Mouse (Mus musculus): ENCODE results near the gene Clmp. TPM values are rescaled to one million over a fixed set of nuclear protein-coding genes. Genes with fewer than 3 reads are reported as not detected.

Clmp gene
- polyA plus RNA-seq, 1 experiment = 3.5 TPM

DNA sequence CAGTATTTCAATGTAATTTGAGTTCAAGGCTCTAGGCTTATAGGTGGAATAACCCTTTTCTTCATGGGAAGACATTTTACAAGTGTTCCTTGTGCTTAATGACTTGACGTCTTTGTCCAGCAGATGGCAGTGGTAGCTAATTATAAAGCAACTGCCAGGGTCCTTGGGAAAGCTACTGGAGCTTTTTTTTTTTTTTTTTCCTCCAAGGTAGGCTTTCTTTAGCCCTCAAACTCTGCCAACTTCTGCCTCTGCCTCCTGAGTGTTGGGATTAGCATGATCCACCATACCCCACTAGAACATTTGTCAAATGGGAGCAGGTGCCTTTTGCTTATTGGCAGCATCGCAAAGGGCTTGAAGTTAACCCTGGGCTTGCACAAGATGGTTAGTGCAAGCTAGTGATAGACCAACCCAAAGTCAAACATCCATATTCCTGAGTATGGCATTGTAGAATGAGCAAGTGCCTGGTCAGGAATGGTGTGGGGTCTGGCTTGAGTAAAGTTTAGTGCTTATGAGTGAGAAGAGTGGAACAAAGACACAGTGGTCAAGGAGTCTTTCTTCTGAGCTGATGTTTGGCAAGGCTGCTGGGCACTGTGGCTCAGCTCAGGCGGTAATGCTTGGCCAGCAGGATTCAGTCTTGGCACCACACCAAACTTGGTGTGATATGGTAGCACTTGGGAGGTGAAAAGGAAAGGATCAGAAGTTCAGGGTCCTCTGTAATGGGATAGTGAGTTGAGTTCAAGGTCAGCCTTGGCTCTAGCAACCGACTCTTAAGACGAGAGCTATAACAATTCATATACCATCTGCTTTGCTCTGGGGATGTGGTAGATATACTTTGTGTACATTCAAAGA, 120.9 kb downstream of the Clmp start:
- Histone ChIP-seq H3K36me3 (ENCODE audit: control insufficient read depth, insufficient read depth, low read length, poor library complexity, severe bottlenecking) (peaks cover 39% of the 10 kb centered on the region), H3K9ac (ENCODE audit: low read depth, poor library complexity, severe bottlenecking) (no peak overlapping the region), H3K27me3 (ENCODE audit: control insufficient read depth, insufficient read depth, low read length, poor library complexity, severe bottlenecking) (no peaks in the 10 kb centered on the region), H3K27ac (ENCODE audit: insufficient read depth, low read length) (peak overlapping the region; percentile 13), H3K9me3 (replicated peaks; ENCODE audit: control insufficient read depth, insufficient read depth, low read length, poor library complexity, severe bottlenecking) (no peaks in the 10 kb centered on the region), H3K4me1 (ENCODE audit: control insufficient read depth, insufficient read depth, low read length) (no peaks in the 10 kb centered on the region), H3K4me3 (ENCODE audit: low read depth, low read length) (no peak overlapping the region)
- TF ChIP-seq EP300 (IDR thresholded peaks at IDR 0.05; ENCODE audit: insufficient read depth, low read depth, low read length) = no peak
- TF ChIP-seq POLR2A (IDR thresholded peaks at IDR 0.05; ENCODE audit: insufficient read depth, low read length) = no peak
- TF ChIP-seq CTCF (IDR thresholded peaks at IDR 0.05; ENCODE audit: low read depth, low read length) = no peak

DNA sequence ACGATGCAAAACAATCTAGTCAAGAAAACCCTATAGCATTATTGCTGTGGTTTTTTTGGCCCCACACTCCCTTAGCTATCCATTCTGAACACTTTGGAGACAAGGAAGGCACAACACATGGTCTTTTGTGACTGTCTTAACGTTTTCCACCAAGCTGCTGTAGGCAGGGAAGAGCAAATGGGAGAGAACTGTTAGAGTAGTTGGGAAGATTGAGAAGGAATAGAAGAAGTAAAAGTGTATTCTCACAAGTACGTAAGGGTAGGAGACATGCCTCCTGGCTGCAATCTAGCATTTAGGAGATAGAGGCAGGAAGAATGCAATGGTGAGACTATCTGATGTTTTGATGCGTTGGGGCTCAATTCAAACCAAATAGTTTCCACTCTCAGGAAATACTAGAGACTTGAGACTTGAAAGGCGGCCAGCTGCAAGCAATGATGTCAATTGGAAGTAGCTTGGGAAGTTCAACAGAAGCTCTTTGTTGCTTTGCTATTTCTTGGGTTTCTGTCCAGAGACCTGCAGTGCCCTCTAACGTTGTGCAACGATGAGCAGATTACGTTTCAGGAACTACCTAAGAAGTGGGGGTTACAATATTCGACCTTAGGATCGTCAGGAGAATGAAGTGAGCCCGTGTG, 121.6 kb downstream of the Clmp start:
- TF ChIP-seq EP300 (IDR thresholded peaks at IDR 0.05; ENCODE audit: insufficient read depth, low read depth, low read length) (no peak), POLR2A (IDR thresholded peaks at IDR 0.05; ENCODE audit: insufficient read depth, low read length) (no peak), CTCF (IDR thresholded peaks at IDR 0.05; ENCODE audit: low read depth, low read length) (no peak)
- Histone ChIP-seq H3K36me3 (ENCODE audit: control insufficient read depth, insufficient read depth, low read length, poor library complexity, severe bottlenecking) (peaks cover 31% of the 10 kb centered on the region), H3K27ac (ENCODE audit: insufficient read depth, low read length) (peak overlapping the region; percentile 13; the same call in 1 of the 2 replicates), H3K4me3 (ENCODE audit: low read depth, low read length) (no peak overlapping the region), H3K27me3 (ENCODE audit: control insufficient read depth, insufficient read depth, low read length, poor library complexity, severe bottlenecking) (no peaks in the 10 kb centered on the region), H3K9ac (ENCODE audit: low read depth, poor library complexity, severe bottlenecking) (no peak overlapping the region), H3K9me3 (replicated peaks; ENCODE audit: control insufficient read depth, insufficient read depth, low read length, poor library complexity, severe bottlenecking) (no peaks in the 10 kb centered on the region), H3K4me1 (ENCODE audit: control insufficient read depth, insufficient read depth, low read length) (no peaks in the 10 kb centered on the region)

DNA sequence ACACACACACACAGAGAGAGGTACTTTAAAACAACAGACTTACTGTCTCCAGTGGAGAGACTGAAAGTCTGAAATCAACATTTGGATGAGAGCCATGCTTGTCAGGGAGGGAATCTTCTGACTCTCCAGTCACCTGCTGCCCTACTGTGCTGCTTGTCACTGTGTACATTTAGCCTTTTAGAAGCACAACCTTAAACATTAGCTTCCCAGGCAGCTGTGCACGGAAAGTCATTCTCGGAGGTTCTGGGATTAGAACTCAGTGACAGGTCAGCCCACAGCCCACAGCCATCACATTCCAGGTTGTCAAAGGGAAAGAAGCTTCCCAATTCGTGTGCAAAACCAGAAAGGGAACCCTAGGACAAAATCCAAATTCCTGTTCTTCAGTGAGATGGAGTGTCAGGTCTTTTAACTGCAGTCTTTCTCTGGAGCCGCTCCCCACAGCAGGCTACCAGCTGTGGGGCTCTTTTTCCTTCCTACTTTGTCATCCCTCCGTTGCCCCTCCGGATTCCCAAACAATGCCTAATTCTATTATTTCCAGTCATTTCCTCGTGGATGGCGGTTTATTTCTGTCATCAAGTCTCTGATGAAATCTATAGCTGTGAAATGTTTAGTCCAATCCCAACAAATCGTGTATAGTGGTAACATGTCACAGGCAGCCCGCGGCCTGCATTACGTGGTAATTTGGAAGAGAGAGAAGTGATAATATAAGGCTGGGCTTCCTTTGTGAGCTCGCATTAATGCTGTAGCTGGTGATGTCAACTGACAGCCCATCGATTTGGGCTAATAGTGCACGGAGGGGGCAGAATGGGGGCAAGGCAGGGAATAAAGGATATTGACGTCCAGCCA, 122.5 kb downstream of the Clmp start:
- Histone ChIP-seq H3K27ac (ENCODE audit: insufficient read depth, low read length) (no peak overlapping the region), H3K36me3 (ENCODE audit: control insufficient read depth, insufficient read depth, low read length, poor library complexity, severe bottlenecking) (peaks cover 26% of the 10 kb centered on the region), H3K9ac (ENCODE audit: low read depth, poor library complexity, severe bottlenecking) (no peak overlapping the region), H3K4me3 (ENCODE audit: low read depth, low read length) (no peak overlapping the region), H3K27me3 (ENCODE audit: control insufficient read depth, insufficient read depth, low read length, poor library complexity, severe bottlenecking) (no peaks in the 10 kb centered on the region), H3K4me1 (ENCODE audit: control insufficient read depth, insufficient read depth, low read length) (no peaks in the 10 kb centered on the region), H3K9me3 (replicated peaks; ENCODE audit: control insufficient read depth, insufficient read depth, low read length, poor library complexity, severe bottlenecking) (no peaks in the 10 kb centered on the region)
- TF ChIP-seq EP300 (IDR thresholded peaks at IDR 0.05; ENCODE audit: insufficient read depth, low read depth, low read length) = no peak
- no peak for TF ChIP-seq POLR2A (IDR thresholded peaks at IDR 0.05; ENCODE audit: insufficient read depth, low read length)
- no peak for TF ChIP-seq CTCF (IDR thresholded peaks at IDR 0.05; ENCODE audit: low read depth, low read length)

DNA sequence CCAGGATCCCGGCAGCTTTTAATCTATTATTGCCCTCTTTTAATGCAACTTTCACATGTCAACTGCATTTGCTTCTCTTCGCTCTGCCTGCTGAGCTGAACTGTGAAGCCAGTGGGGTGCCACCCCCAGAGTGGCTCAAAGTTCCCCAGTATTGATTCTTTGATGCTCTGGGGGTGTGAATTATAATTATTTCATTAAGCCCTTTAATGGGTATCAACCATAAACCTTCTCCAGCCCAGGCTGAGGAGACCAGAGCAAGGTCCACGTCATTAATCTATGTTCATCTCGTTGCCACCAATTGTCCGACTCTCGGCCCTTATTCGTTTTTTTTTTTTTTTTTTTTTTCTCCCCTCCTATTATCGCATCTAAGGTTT, 123.1 kb downstream of the Clmp start:
- TF ChIP-seq EP300 (IDR thresholded peaks at IDR 0.05; ENCODE audit: insufficient read depth, low read depth, low read length) = no peak
- no peak for TF ChIP-seq POLR2A (IDR thresholded peaks at IDR 0.05; ENCODE audit: insufficient read depth, low read length)
- no peak for TF ChIP-seq CTCF (IDR thresholded peaks at IDR 0.05; ENCODE audit: low read depth, low read length)
- no peak overlapping the region for H3K4me3 ChIP-seq (ENCODE audit: low read depth, low read length)
- no peaks in the 10 kb centered on the region for H3K4me1 ChIP-seq (ENCODE audit: control insufficient read depth, insufficient read depth, low read length)
- peaks cover 20% of the 10 kb centered on the region for H3K36me3 ChIP-seq (ENCODE audit: control insufficient read depth, insufficient read depth, low read length, poor library complexity, severe bottlenecking)
- H3K9me3 ChIP-seq (replicated peaks; ENCODE audit: control insufficient read depth, insufficient read depth, low read length, poor library complexity, severe bottlenecking) = no peaks in the 10 kb centered on the region
- H3K27ac ChIP-seq (ENCODE audit: insufficient read depth, low read length) = no peak overlapping the region
- no peak overlapping the region for H3K9ac ChIP-seq (ENCODE audit: low read depth, poor library complexity, severe bottlenecking)
- no peaks in the 10 kb centered on the region for H3K27me3 ChIP-seq (ENCODE audit: control insufficient read depth, insufficient read depth, low read length, poor library complexity, severe bottlenecking)

DNA sequence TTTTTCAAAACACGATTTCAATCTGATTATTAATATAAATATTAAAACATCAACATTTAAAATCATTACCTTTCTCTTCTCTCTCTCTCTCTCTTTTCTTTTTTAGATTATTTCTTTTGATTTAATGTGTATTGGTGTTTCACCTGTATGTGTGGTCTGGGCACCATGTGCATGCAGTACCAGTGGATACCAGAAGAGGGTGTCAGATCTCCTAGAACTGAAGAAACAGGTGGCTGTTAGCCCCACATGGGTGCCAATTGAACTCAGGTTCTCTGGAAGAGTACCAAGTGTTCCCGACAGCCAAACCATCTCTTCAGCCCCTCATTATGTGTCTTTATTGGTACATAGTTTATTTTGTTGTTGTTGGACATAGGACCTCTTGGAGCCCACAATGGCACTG, 126.1 kb downstream of the Clmp start:
- H3K9ac ChIP-seq (ENCODE audit: low read depth, poor library complexity, severe bottlenecking) = no peak overlapping the region
- no peak overlapping the region for H3K27ac ChIP-seq (ENCODE audit: insufficient read depth, low read length)
- TF ChIP-seq POLR2A (IDR thresholded peaks at IDR 0.05; ENCODE audit: insufficient read depth, low read length) (no peak), EP300 (IDR thresholded peaks at IDR 0.05; ENCODE audit: insufficient read depth, low read depth, low read length) (no peak), CTCF (IDR thresholded peaks at IDR 0.05; ENCODE audit: low read depth, low read length) (peak; percentile 36)
- H3K27me3 ChIP-seq (ENCODE audit: control insufficient read depth, insufficient read depth, low read length, poor library complexity, severe bottlenecking) = no peaks in the 10 kb centered on the region
- H3K9me3 ChIP-seq (replicated peaks; ENCODE audit: control insufficient read depth, insufficient read depth, low read length, poor library complexity, severe bottlenecking) = no peaks in the 10 kb centered on the region
- H3K36me3 ChIP-seq (ENCODE audit: control insufficient read depth, insufficient read depth, low read length, poor library complexity, severe bottlenecking) = no peaks in the 10 kb centered on the region
- no peak overlapping the region for H3K4me3 ChIP-seq (ENCODE audit: low read depth, low read length)
- H3K4me1 ChIP-seq (ENCODE audit: control insufficient read depth, insufficient read depth, low read length) = no peaks in the 10 kb centered on the region

All from ES-Bruce4 (cell line).